Mouse (Mus musculus) ES-CJ7 (cell line): ENCODE measurements at regions not wholly inside any gene's neighbourhood (a gene's known extent, or its start where the extent isn't known, plus 50 kb on each side); places are given as distances from the start of the nearest gene placed in this dataset.

Source experiments
- DNase-seq: peaks from one replicate; pipeline ENCODE4 v3.0.0; 2011; ENCODE audit warnings: low read depth, low spot score

GRCm38 (mm10) chr3:35360515-35360914 is 393.4 kb upstream of the Atp11b start:
- DNase-seq = no peak

- DNase-seq = no peak
Measured at GRCm38 (mm10) chr3:35361086-35361485, 392.8 kb upstream of the Atp11b start.

GRCm38 (mm10) chr3:35365431-35365830 is 388.5 kb upstream of the Atp11b start:
- DNase-seq = no peak

- no peak for DNase-seq
Measured at GRCm38 (mm10) chr3:35372276-35372675, 381.6 kb upstream of the Atp11b start.

- DNase-seq = peak; percentile 29
Measured at GRCm38 (mm10) chr3:35387386-35387785, 366.5 kb upstream of the Atp11b start.

- peak; percentile 70 for DNase-seq
Measured at GRCm38 (mm10) chr3:35392657-35393056, 361.2 kb upstream of the Atp11b start.

- no peak for DNase-seq
Measured at GRCm38 (mm10) chr3:35400213-35400612, 353.7 kb upstream of the Atp11b start.

GRCm38 (mm10) chr3:35402666-35403065 is 351.2 kb upstream of the Atp11b start:
- no peak for DNase-seq

GRCm38 (mm10) chr3:35403952-35404351 is 350.0 kb upstream of the Atp11b start:
- no peak for DNase-seq

- peak; percentile 66 for DNase-seq
Measured at GRCm38 (mm10) chr3:35404492-35405390, 349.2 kb upstream of the Atp11b start.

GRCm38 (mm10) chr3:35405621-35406079 is 348.3 kb upstream of the Atp11b start:
- peak; percentile 75 for DNase-seq

- DNase-seq = peak; percentile 76
Measured at GRCm38 (mm10) chr3:35437687-35438086, 316.2 kb upstream of the Atp11b start.

GRCm38 (mm10) chr3:35462858-35463257 is 291.0 kb upstream of the Atp11b start:
- DNase-seq = no peak

- no peak for DNase-seq
Measured at GRCm38 (mm10) chr3:35464212-35464911, 289.5 kb upstream of the Atp11b start.

GRCm38 (mm10) chr3:35465956-35466355 is 287.9 kb upstream of the Atp11b start:
- no peak for DNase-seq

- DNase-seq = no peak
Measured at GRCm38 (mm10) chr3:35473351-35473750, 280.6 kb upstream of the Atp11b start.

GRCm38 (mm10) chr3:35474361-35474760 is 279.5 kb upstream of the Atp11b start:
- DNase-seq = peak; percentile 19

- DNase-seq = no peak
Measured at GRCm38 (mm10) chr3:35475326-35475725, 278.6 kb upstream of the Atp11b start.

GRCm38 (mm10) chr3:35480714-35481695 is 272.9 kb upstream of the Atp11b start:
- DNase-seq = no peak

- DNase-seq = no peak
Measured at GRCm38 (mm10) chr3:35481841-35482240, 272.1 kb upstream of the Atp11b start.

GRCm38 (mm10) chr3:35482296-35482695 is 271.6 kb upstream of the Atp11b start:
- DNase-seq = peak; percentile 81
